Mouse (Mus musculus) liver, postnatal 0 days (tissue): Measurements from ENCODE around the gene Pmfbp1. TPM values are rescaled to one million over a fixed set of nuclear protein-coding genes. Genes with fewer than 3 reads are reported as not detected.

Experiments
- ATAC-seq: fragments of 200-750 bp; cut with Nextera tagmentation; 2 replicates; pipeline ENCODE4 v1.8.0; 2017; ENCODE audit warnings: mild to moderate bottlenecking, moderate library complexity
- DNase-seq: peaks from one replicate; pipeline ENCODE4 v3.0.0-alpha.2; 2016
- H3K27ac ChIP-seq: fragments of 300-500 bp; sonication (generic); 2 replicates; pipeline ENCODE4 v1.5.1; 2014; ENCODE audit warnings: antibody characterized with exemption, moderate library complexity, mild to moderate bottlenecking, low read depth
- H3K27me3 ChIP-seq: fragments of 300-500 bp; sonication (generic); 2 replicates; pipeline ENCODE4 v1.6.1; 2014; ENCODE audit warnings: low read length, control low read depth, mixed read lengths; ENCODE audit not compliant: insufficient read depth
- H3K36me3 ChIP-seq: fragments of 300-500 bp; sonication (generic); replicated peaks from 2 replicates; pipeline ENCODE4 v1.6.1; 2014; ENCODE audit warnings: mild to moderate bottlenecking, control low read depth, low read length, moderate library complexity, mixed read lengths; ENCODE audit not compliant: insufficient read depth
- H3K4me1 ChIP-seq: fragments of 300-500 bp; sonication (generic); 2 replicates; pipeline ENCODE4 v1.6.1; 2014; ENCODE audit warnings: antibody characterized with exemption, mild to moderate bottlenecking, control low read depth; ENCODE audit not compliant: insufficient read depth
- H3K4me2 ChIP-seq: fragments of 300-500 bp; sonication (generic); 2 replicates; pipeline ENCODE4 v1.6.1; 2014; ENCODE audit warnings: low read depth, mild to moderate bottlenecking, low read length, moderate library complexity, mixed read lengths
- H3K4me3 ChIP-seq: fragments of 300-500 bp; sonication (generic); 2 replicates; pipeline ENCODE4 v1.5.1; 2014; ENCODE audit warnings: low read depth, low read length
- H3K9ac ChIP-seq: fragments of 300-500 bp; sonication (generic); replicated peaks from 2 replicates; pipeline ENCODE4 v1.6.1; 2014; ENCODE audit warnings: mild to moderate bottlenecking, moderate library complexity
- H3K9me3 ChIP-seq: fragments of 300-500 bp; sonication (generic); 2 replicates; pipeline ENCODE4 v1.6.1; 2016; ENCODE audit warnings: mild to moderate bottlenecking, control low read depth, low read length, mixed read lengths
- CTCF ChIP-seq: sonication (generic); IDR thresholded peaks from 2 replicates; pipeline ENCODE4 v1.5.1; 2016; ENCODE audit warnings: antibody characterized with exemption, low read depth
- EP300 ChIP-seq: IDR thresholded peaks from 2 replicates; pipeline ENCODE4 v1.6.1; 2016; ENCODE audit warnings: antibody characterized with exemption, low read depth, mild to moderate bottlenecking
- WGBS: fragments of 180-500 bp; shearing (Covaris S2); extraction: QIAGEN DNeasy Blood & Tissue Kit; methylation state at CpG from one replicate; pipeline ENCODE4 v1.1.7; 2014; ENCODE audit not compliant: insufficient replicate concordance; 5-methylcytosine and 5-hydroxymethylcytosine counted together
- polyA plus RNA-seq: library from polyadenylated mRNA; unstranded; fragments of >200 nt; fragmentation: Nextera tagmentation; extraction: Ambion mirVana; gene quantifications from 2 replicates; pipeline ENCODE4 v1.2.1, GENCODE M21; 2015

Pmfbp1 gene
- polyA plus RNA-seq, 1 experiment from 2014 or later, result not detected

- no peaks in the 10 kb centered on the region for H3K4me1 ChIP-seq
- H3K27me3 ChIP-seq, result no peaks in the 10 kb centered on the region
- no peaks in the 10 kb centered on the region for H3K9me3 ChIP-seq
- H3K9ac ChIP-seq, result no peak overlapping the region
- TF ChIP-seq EP300, result no peak
- TF ChIP-seq CTCF, result no peak
- ATAC-seq (no peak), DNase-seq (no peak)
- no peak overlapping the region for H3K27ac ChIP-seq
- 76% methylated on average over 6 of the region's 6 CpGs for WGBS
- H3K4me2 ChIP-seq, result no peak overlapping the region
- H3K36me3 ChIP-seq, result no peaks in the 10 kb centered on the region
- no peak overlapping the region for H3K4me3 ChIP-seq
These were observed 22.0 kb upstream of the Pmfbp1 start for GRCm38 (mm10) chr8:109471876-109472275.

DNA sequence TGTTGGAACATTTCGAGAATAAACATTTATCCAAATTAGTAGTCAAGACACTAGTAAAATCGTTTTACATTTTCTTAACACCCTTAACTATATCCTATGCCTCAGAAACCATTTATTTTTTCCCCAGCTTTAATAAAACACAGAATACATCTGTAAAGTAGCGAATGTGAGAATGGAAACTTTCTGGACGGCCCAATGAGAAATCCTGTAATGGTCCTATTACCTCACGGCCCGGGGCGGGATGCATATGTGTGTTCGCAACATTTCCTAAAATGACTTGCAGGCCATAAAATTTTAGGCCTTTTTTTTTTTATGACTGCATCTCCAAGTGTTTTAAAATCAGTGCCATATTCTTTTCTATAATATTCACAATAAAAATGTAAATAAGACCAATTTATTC lies 21.4 kb upstream of the Pmfbp1 start:
- no peak for DNase-seq
- no peak for TF ChIP-seq CTCF
- no peak for TF ChIP-seq EP300

GRCm38 (mm10) chr8:109474442-109475121 lies 19.2 kb upstream of the Pmfbp1 start:
- no peak overlapping the region for H3K4me2 ChIP-seq
- no peak overlapping the region for H3K9ac ChIP-seq
- no peak for DNase-seq
- WGBS, result 71% methylated on average over 14 of the region's 14 CpGs
- H3K36me3 ChIP-seq, result no peaks in the 10 kb centered on the region
- no peaks in the 10 kb centered on the region for H3K4me1 ChIP-seq
- H3K27ac ChIP-seq, result no peak overlapping the region
- no peak for TF ChIP-seq EP300
- no peak for TF ChIP-seq CTCF
- H3K4me3 ChIP-seq, result no peak overlapping the region
- no peaks in the 10 kb centered on the region for H3K9me3 ChIP-seq
- ATAC-seq, result no peak
- H3K27me3 ChIP-seq, result no peaks in the 10 kb centered on the region

More for the DNA sequence above, 21.4 kb upstream of the Pmfbp1 start:
- no peaks in the 10 kb centered on the region for H3K27me3 ChIP-seq
- WGBS, result 83% methylated on average over 8 of the region's 8 CpGs
- H3K9me3 ChIP-seq, result no peaks in the 10 kb centered on the region
- H3K27ac ChIP-seq, result no peak overlapping the region
- no peaks in the 10 kb centered on the region for H3K36me3 ChIP-seq
- ATAC-seq, result no peak
- H3K9ac ChIP-seq, result no peak overlapping the region
- no peaks in the 10 kb centered on the region for H3K4me1 ChIP-seq
- H3K4me2 ChIP-seq, result no peak overlapping the region
- no peak overlapping the region for H3K4me3 ChIP-seq

GRCm38 (mm10) chr8:109475436-109475835 lies 18.4 kb upstream of the Pmfbp1 start:
- H3K9me3 ChIP-seq, result no peaks in the 10 kb centered on the region
- no peak for ATAC-seq
- WGBS, result 56% methylated on average over 4 of the region's 4 CpGs
- H3K4me2 ChIP-seq, result no peak overlapping the region
- no peak overlapping the region for H3K27ac ChIP-seq
- H3K4me3 ChIP-seq, result no peak overlapping the region
- H3K36me3 ChIP-seq, result no peaks in the 10 kb centered on the region
- H3K27me3 ChIP-seq, result no peaks in the 10 kb centered on the region
- no peaks in the 10 kb centered on the region for H3K4me1 ChIP-seq
- DNase-seq, result no peak
- no peak overlapping the region for H3K9ac ChIP-seq
- no peak for TF ChIP-seq EP300
- TF ChIP-seq CTCF, result no peak

GRCm38 (mm10) chr8:109478586-109478985 lies 15.2 kb upstream of the Pmfbp1 start:
- DNase-seq (no peak), ATAC-seq (no peak)
- Histone ChIP-seq H3K27me3 (no peaks in the 10 kb centered on the region), H3K36me3 (no peaks in the 10 kb centered on the region), H3K9ac (no peak overlapping the region), H3K4me3 (no peak overlapping the region), H3K4me2 (no peak overlapping the region), H3K4me1 (no peaks in the 10 kb centered on the region), H3K27ac (no peak overlapping the region), H3K9me3 (no peaks in the 10 kb centered on the region)
- 67% methylated on average over 6 of the region's 6 CpGs for WGBS
- no peak for TF ChIP-seq EP300

DNA sequence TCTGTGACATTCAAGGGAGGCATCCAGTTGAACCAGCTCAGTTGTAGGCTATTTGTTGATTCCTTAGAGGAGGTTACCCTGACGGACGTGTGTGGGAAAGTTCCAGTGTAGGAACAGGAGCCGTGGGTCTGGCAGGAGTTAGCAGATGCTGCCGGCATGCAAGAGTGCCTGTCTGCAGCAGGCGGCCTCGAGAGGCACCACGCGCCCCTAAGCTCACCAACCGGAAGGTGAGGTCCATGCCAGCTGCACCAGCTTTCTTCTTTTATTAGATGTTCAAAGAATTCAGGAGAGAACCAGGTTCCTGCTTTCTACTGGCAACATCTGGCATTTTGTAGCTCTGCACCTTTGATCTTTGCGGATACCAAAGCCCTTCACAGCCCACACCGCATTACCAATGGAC lies 9.1 kb upstream of the Pmfbp1 start:
- H3K9me3 ChIP-seq, result no peaks in the 10 kb centered on the region

More for the DNA sequence above, 9.1 kb upstream of the Pmfbp1 start:
- ATAC-seq (no peak), DNase-seq (no peak)
- no peak for TF ChIP-seq EP300
- TF ChIP-seq CTCF, result no peak
- H3K27ac ChIP-seq, result no peak overlapping the region
- no peak overlapping the region for H3K9ac ChIP-seq
- WGBS, result 75% methylated on average over 11 of the region's 11 CpGs
- H3K36me3 ChIP-seq, result no peaks in the 10 kb centered on the region
- H3K4me2 ChIP-seq, result no peak overlapping the region
- H3K27me3 ChIP-seq, result no peaks in the 10 kb centered on the region
- 0 out of 2 replicates have a peak, but pooled peaks cover 4% of the 10 kb centered on the region for H3K4me1 ChIP-seq
- no peak overlapping the region for H3K4me3 ChIP-seq
